Mouse (Mus musculus) heart, adult 2 months (tissue): ENCODE results near the gene Lamtor1.
"Not testable (repeated sequence)": the region's sequence is repeated elsewhere in the genome, so short reads cannot be mapped to it uniquely, and the experiment has no call there.

Experiments
- CTCF ChIP-seq: fragments of 200-600 bp; IDR thresholded peaks from 2 replicates; pipeline ENCODE4 v1.8.1; 2022; ENCODE audit warnings: antibody characterized with exemption, mild to moderate bottlenecking, moderate library complexity
- EP300 ChIP-seq: fragments of 200-500 bp; IDR thresholded peaks from 2 replicates; pipeline ENCODE4 v1.6.1; 2011; ENCODE audit warnings: low read depth, low read length, control low read depth; ENCODE audit not compliant: insufficient read depth

- not testable (repeated sequence) for TF ChIP-seq CTCF, EP300
Observed at GRCm38 (mm10) chr7:101949008-101949407, 43.3 kb downstream of the Lamtor1 start.
